Mouse (Mus musculus) myocyte (in vitro differentiated cells): ENCODE results near the gene Agap1. TPM values are rescaled to one million over a fixed set of nuclear protein-coding genes. Genes with fewer than 3 reads are reported as not detected.

Experiments
- H3K27me3 ChIP-seq: one replicate; pipeline ENCODE4 v1.6.1; 2011; ENCODE audit not compliant: control insufficient read depth, insufficient read depth, insufficient read length
- H3K36me3 ChIP-seq: one replicate; pipeline ENCODE4 v1.6.1; 2011; ENCODE audit not compliant: control insufficient read depth, insufficient read depth
- H3K4me2 ChIP-seq: one replicate; pipeline ENCODE4 v1.6.1; 2011; ENCODE audit warnings: low read depth, control low read depth
- H3K4me3 ChIP-seq: one replicate; pipeline ENCODE4 v1.5.1; 2011; ENCODE audit warnings: mild to moderate bottlenecking, control low read depth, moderate library complexity
- H3K79me2 ChIP-seq: one replicate; pipeline ENCODE4 v1.6.1; 2011; ENCODE audit not compliant: control insufficient read depth, insufficient read depth
- H3ac ChIP-seq: one replicate; pipeline ENCODE4 v1.6.1; 2011; ENCODE audit not compliant: control insufficient read depth, insufficient read length
- CEBPB ChIP-seq: IDR thresholded peaks from 2 replicates; pipeline ENCODE4 v1.6.1; 2011; ENCODE audit warnings: mild to moderate bottlenecking, moderate library complexity; ENCODE audit not compliant: poor library complexity, insufficient read depth, severe bottlenecking
- E2F4 ChIP-seq: IDR thresholded peaks from one replicate; pipeline ENCODE4 v1.6.1; 2011; ENCODE audit warnings: mild to moderate bottlenecking, control low read depth, moderate library complexity; ENCODE audit not compliant: insufficient read depth
- MAX ChIP-seq: IDR thresholded peaks from one replicate; pipeline ENCODE4 v1.6.1; 2011; ENCODE audit warnings: low read depth, mild to moderate bottlenecking, control low read depth
- MYOD1 ChIP-seq, 3 experiments: IDR thresholded peaks; one replicate each; pipeline ENCODE4 v1.6.1; 2011; ENCODE audit warnings: control low read depth in 2 of 3, low read depth in 2 of 3, mild to moderate bottlenecking in 2 of 3, moderate library complexity in 1 of 3; ENCODE audit not compliant: insufficient read length in 2 of 3, control insufficient read depth in 1 of 3
- MYOG ChIP-seq, 3 experiments: IDR thresholded peaks; one replicate each; pipeline ENCODE4 v1.6.1; 2011; ENCODE audit warnings: control low read depth in 2 of 3, low read depth in 2 of 3, mild to moderate bottlenecking in 2 of 3; ENCODE audit not compliant: insufficient read length in 2 of 3, control insufficient read depth in 1 of 3, insufficient read depth in 1 of 3
- POLR2A ChIP-seq: IDR thresholded peaks from one replicate; pipeline ENCODE4 v1.6.1; 2011; ENCODE audit warnings: low read depth, mild to moderate bottlenecking, control low read depth, moderate library complexity; ENCODE audit not compliant: insufficient read length
- POLR2AphosphoS2 ChIP-seq: IDR thresholded peaks from one replicate; pipeline ENCODE4 v1.6.1; 2011; ENCODE audit warnings: low read depth, control low read depth; ENCODE audit not compliant: insufficient read length
- REST ChIP-seq: IDR thresholded peaks from one replicate; pipeline ENCODE4 v1.6.1; 2011; ENCODE audit warnings: mild to moderate bottlenecking, control low read depth, moderate library complexity; ENCODE audit not compliant: insufficient read depth, insufficient read length
- SRF ChIP-seq: IDR thresholded peaks from one replicate; pipeline ENCODE4 v1.6.1; 2011; ENCODE audit warnings: low read depth; ENCODE audit not compliant: control insufficient read depth, insufficient read length
- TCF12 ChIP-seq: IDR thresholded peaks from one replicate; pipeline ENCODE4 v1.6.1; 2011; ENCODE audit warnings: mild to moderate bottlenecking, control low read depth; ENCODE audit not compliant: poor library complexity, insufficient read depth, severe bottlenecking
- TCF3 ChIP-seq: IDR thresholded peaks from one replicate; pipeline ENCODE4 v1.6.1; 2011; ENCODE audit warnings: low read depth, control low read depth; ENCODE audit not compliant: insufficient read length
- USF1 ChIP-seq: IDR thresholded peaks from one replicate; pipeline ENCODE4 v1.6.1; 2011; ENCODE audit warnings: low read depth, mild to moderate bottlenecking, control low read depth, moderate library complexity
- polyA plus RNA-seq: library from polyadenylated mRNA; unstranded; fragments of >200 nt; fragmentation: generic; extraction: Trizol; gene quantifications from one replicate; pipeline ENCODE4 v1.2.1, GENCODE M21; 2012; ENCODE audit warnings: missing spikeins

Agap1 gene
- polyA plus RNA-seq, 1 experiment = 48.9 TPM

- Histone ChIP-seq H3K36me3 (peaks cover 4% of the 10 kb centered on the region), H3K4me2 (no peak overlapping the region)
- TF ChIP-seq POLR2AphosphoS2 (no peak), SRF (no peak), CEBPB (no peak), USF1 (no peak), MAX (no peak), E2F4 (no peak), POLR2A (no peak), MYOD1 (IDR thresholded peaks at IDR 0.05; ENCODE audit: control insufficient read depth in 1 of 3, insufficient read length in 2 of 3, low read depth in 2 of 3) (no peak), REST (no peak)
Observed at GRCm38 (mm10) chr1:89588154-89588553, 133.5 kb downstream of the Agap1 start.

DNA sequence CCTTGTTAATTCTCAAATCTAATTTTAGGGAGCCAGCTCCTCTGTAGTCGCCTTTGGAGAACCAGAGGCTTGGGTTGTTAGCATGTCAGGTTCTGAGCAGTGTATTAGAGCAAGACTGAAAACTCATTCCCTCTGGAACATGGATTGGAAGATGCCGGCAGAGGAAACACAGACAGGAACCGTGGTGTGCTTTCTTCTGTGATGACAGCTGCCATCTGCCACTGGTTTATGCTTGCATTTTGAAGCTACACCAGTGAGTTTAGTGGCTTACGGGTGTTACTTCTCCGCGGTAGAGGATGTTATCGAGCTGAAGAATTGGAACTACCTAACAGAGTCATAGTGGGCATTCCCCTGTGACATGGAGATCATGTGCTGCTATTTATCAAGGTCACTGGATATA lies 136.4 kb downstream of the Agap1 start:
- H3K4me3 ChIP-seq = no peak overlapping the region
- peaks cover 4% of the 10 kb centered on the region for H3K36me3 ChIP-seq
- no peak overlapping the region for H3K4me2 ChIP-seq
- H3K27me3 ChIP-seq = no peaks in the 10 kb centered on the region
- TF ChIP-seq REST (no peak), MYOD1 (IDR thresholded peaks at IDR 0.05; ENCODE audit: control insufficient read depth in 1 of 3, insufficient read length in 2 of 3, low read depth in 2 of 3) (peak in 1 of 3 experiments; percentile 12)
- H3ac ChIP-seq = no peak overlapping the region
- H3K79me2 ChIP-seq = peaks cover 100% of the 10 kb centered on the region

More at GRCm38 (mm10) chr1:89588154-89588553, 133.5 kb downstream of the Agap1 start:
- no peak overlapping the region for H3K4me3 ChIP-seq
- H3K79me2 ChIP-seq = peaks cover 100% of the 10 kb centered on the region
- no peaks in the 10 kb centered on the region for H3K27me3 ChIP-seq
- no peak overlapping the region for H3ac ChIP-seq

- Histone ChIP-seq H3K79me2 (peaks cover 100% of the 10 kb centered on the region), H3ac (no peak overlapping the region), H3K27me3 (no peaks in the 10 kb centered on the region), H3K4me2 (no peak overlapping the region), H3K4me3 (no peak overlapping the region), H3K36me3 (peaks cover 4% of the 10 kb centered on the region)
- TF ChIP-seq POLR2AphosphoS2 = no peak
- TF ChIP-seq MYOG (IDR thresholded peaks at IDR 0.05; ENCODE audit: control insufficient read depth in 1 of 3, insufficient read depth in 1 of 3, insufficient read length in 2 of 3, low read depth in 2 of 3) = no peak
- no peak for TF ChIP-seq MYOD1 (IDR thresholded peaks at IDR 0.05; ENCODE audit: control insufficient read depth in 1 of 3, insufficient read length in 2 of 3, low read depth in 2 of 3)
- no peak for TF ChIP-seq CEBPB
- TF ChIP-seq TCF3 = no peak
- no peak for TF ChIP-seq SRF
- TF ChIP-seq E2F4 = no peak
- no peak for TF ChIP-seq REST
- TF ChIP-seq TCF12 = no peak
- TF ChIP-seq MAX = no peak
- TF ChIP-seq POLR2A = no peak
- TF ChIP-seq USF1 = no peak
Observed at GRCm38 (mm10) chr1:89593219-89593618, 138.6 kb downstream of the Agap1 start.

DNA sequence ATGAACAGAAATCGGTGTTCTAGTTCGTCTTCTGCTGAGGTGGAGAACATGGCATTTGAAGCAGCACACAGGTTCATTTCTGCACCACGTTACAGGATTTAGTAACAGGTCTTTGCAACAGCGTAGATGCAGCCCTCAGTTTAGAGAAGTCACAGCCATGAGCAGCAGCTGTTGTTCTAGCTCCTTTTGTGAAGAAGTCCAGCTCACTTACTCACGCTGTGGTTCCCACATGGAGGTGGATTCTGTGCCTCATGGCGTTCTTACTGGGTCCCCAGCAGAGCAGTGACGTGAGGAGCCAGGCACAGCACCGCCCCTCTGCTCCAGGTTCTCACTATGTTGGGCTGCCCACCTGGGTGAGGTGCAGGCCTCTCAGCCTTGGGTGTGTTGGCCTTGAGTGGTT lies 140.4 kb downstream of the Agap1 start:
- Histone ChIP-seq H3K27me3 (no peaks in the 10 kb centered on the region), H3K4me3 (no peak overlapping the region), H3K36me3 (peaks cover 4% of the 10 kb centered on the region), H3K79me2 (peaks cover 97% of the 10 kb centered on the region), H3K4me2 (peak overlapping the region; percentile 21), H3ac (no peak overlapping the region)
- peak in 1 of 3 experiments; percentile 51 for TF ChIP-seq MYOD1 (IDR thresholded peaks at IDR 0.05; ENCODE audit: control insufficient read depth in 1 of 3, insufficient read length in 2 of 3, low read depth in 2 of 3)
- TF ChIP-seq USF1 = no peak
- TF ChIP-seq POLR2A = no peak
- TF ChIP-seq MYOG (IDR thresholded peaks at IDR 0.05; ENCODE audit: control insufficient read depth in 1 of 3, insufficient read depth in 1 of 3, insufficient read length in 2 of 3, low read depth in 2 of 3) = no peak
- no peak for TF ChIP-seq TCF3

- Histone ChIP-seq H3K79me2 (peaks cover 97% of the 10 kb centered on the region), H3ac (no peak overlapping the region), H3K4me2 (peak overlapping the region; percentile 21), H3K36me3 (peaks cover 4% of the 10 kb centered on the region), H3K27me3 (no peaks in the 10 kb centered on the region), H3K4me3 (no peak overlapping the region)
- TF ChIP-seq POLR2AphosphoS2 = no peak
- TF ChIP-seq E2F4 = no peak
Observed at GRCm38 (mm10) chr1:89595421-89595820, 140.8 kb downstream of the Agap1 start.

GRCm38 (mm10) chr1:89596223-89596622 lies 141.6 kb downstream of the Agap1 start:
- Histone ChIP-seq H3K4me3 (no peak overlapping the region), H3K4me2 (no peak overlapping the region), H3K27me3 (no peaks in the 10 kb centered on the region), H3ac (no peak overlapping the region), H3K79me2 (peaks cover 95% of the 10 kb centered on the region), H3K36me3 (peaks cover 4% of the 10 kb centered on the region)
- no peak for TF ChIP-seq TCF3
- no peak for TF ChIP-seq TCF12
- no peak for TF ChIP-seq USF1
- no peak for TF ChIP-seq POLR2AphosphoS2
- no peak for TF ChIP-seq E2F4
- TF ChIP-seq REST = no peak
- TF ChIP-seq MYOD1 (IDR thresholded peaks at IDR 0.05; ENCODE audit: control insufficient read depth in 1 of 3, insufficient read length in 2 of 3, low read depth in 2 of 3) = no peak
